Mouse (Mus musculus) hindbrain, embryonic 14.5 days (tissue): Measurements from ENCODE around the gene Rsph9. TPM values are rescaled to one million over a fixed set of nuclear protein-coding genes. Genes with fewer than 3 reads are reported as not detected.

Experiments
- ATAC-seq: fragments of 200-750 bp; cut with Nextera tagmentation; 2 replicates; pipeline ENCODE4 v1.8.0; 2017; ENCODE audit warnings: moderate number of reproducible peaks, mild to moderate bottlenecking, moderate TSS enrichment, moderate library complexity; ENCODE audit not compliant: low FRiP score
- DNase-seq: peaks from one replicate; pipeline ENCODE4 v3.0.0-alpha.2; 2015; ENCODE audit warnings: low spot score
- H3K27ac ChIP-seq: fragments of 300-500 bp; sonication (generic); 2 replicates; pipeline ENCODE4 v1.5.1; 2014; ENCODE audit warnings: mild to moderate bottlenecking, moderate library complexity
- H3K27me3 ChIP-seq: fragments of 300-500 bp; sonication (generic); 2 replicates; pipeline ENCODE4 v1.6.1; 2014; ENCODE audit warnings: mild to moderate bottlenecking, low read length, mixed read lengths; ENCODE audit not compliant: control insufficient read depth, insufficient read depth
- H3K36me3 ChIP-seq: fragments of 300-500 bp; sonication (generic); replicated peaks from 2 replicates; pipeline ENCODE4 v1.6.1; 2014; ENCODE audit not compliant: control insufficient read depth, insufficient read depth
- H3K4me1 ChIP-seq: fragments of 300-500 bp; sonication (generic); replicated peaks from 2 replicates; pipeline ENCODE4 v1.6.1; 2014; ENCODE audit warnings: antibody characterized with exemption, low read length, mixed read lengths; ENCODE audit not compliant: control insufficient read depth, insufficient read depth
- H3K4me2 ChIP-seq: fragments of 300-500 bp; sonication (generic); replicated peaks from 2 replicates; pipeline ENCODE4 v1.6.1; 2014; ENCODE audit warnings: mild to moderate bottlenecking, moderate library complexity
- H3K4me3 ChIP-seq: fragments of 300-500 bp; sonication (generic); replicated peaks from 2 replicates; pipeline ENCODE4 v1.5.1; 2014; ENCODE audit warnings: mild to moderate bottlenecking, low read length
- H3K9ac ChIP-seq: fragments of 300-500 bp; sonication (generic); 2 replicates; pipeline ENCODE4 v1.6.1; 2014
- H3K9me3 ChIP-seq: fragments of 300-500 bp; sonication (generic); 2 replicates; pipeline ENCODE4 v1.6.1; 2016; ENCODE audit warnings: low read length; ENCODE audit not compliant: control insufficient read depth
- WGBS: fragments of 180-500 bp; shearing (Covaris S2); extraction: QIAGEN DNeasy Blood & Tissue Kit; methylation state at CpG from one replicate; pipeline ENCODE4 v1.1.7; 2014; 5-methylcytosine and 5-hydroxymethylcytosine counted together
- polyA plus RNA-seq: library from polyadenylated mRNA; unstranded; fragments of >200 nt; fragmentation: Nextera tagmentation; extraction: Ambion mirVana; gene quantifications from 2 replicates; pipeline ENCODE4 v1.2.1, GENCODE M21; 2014

The Rsph9 gene
- polyA plus RNA-seq, 1 experiment from 2014 or later, result 50.3 TPM

GRCm38 (mm10) chr17:46129741-46130498 lies 14.1 kb downstream of the Rsph9 start:
- DNase-seq (no peak), ATAC-seq (no peak)
- H3K27me3 ChIP-seq, result no peaks in the 10 kb centered on the region
- no peak overlapping the region for H3K4me2 ChIP-seq
- 84% methylated on average over 13 of the region's 13 CpGs for WGBS
- no peaks in the 10 kb centered on the region for H3K4me1 ChIP-seq
- no peak overlapping the region for H3K9ac ChIP-seq
- H3K9me3 ChIP-seq, result no peaks in the 10 kb centered on the region
- H3K4me3 ChIP-seq, result no peak overlapping the region
- no peak overlapping the region for H3K27ac ChIP-seq
- H3K36me3 ChIP-seq, result peaks cover 54% of the 10 kb centered on the region

GRCm38 (mm10) chr17:46127814-46128493 lies 16.1 kb downstream of the Rsph9 start:
- DNase-seq (no peak), ATAC-seq (no peak)
- H3K27me3 ChIP-seq, result no peaks in the 10 kb centered on the region
- 81% methylated on average over 6 of the region's 6 CpGs for WGBS
- no peak overlapping the region for H3K9ac ChIP-seq
- no peaks in the 10 kb centered on the region for H3K9me3 ChIP-seq
- H3K4me1 ChIP-seq, result no peaks in the 10 kb centered on the region
- H3K27ac ChIP-seq, result no peak overlapping the region
- H3K4me2 ChIP-seq, result no peak overlapping the region
- peaks cover 74% of the 10 kb centered on the region for H3K36me3 ChIP-seq
- no peak overlapping the region for H3K4me3 ChIP-seq

GRCm38 (mm10) chr17:46126608-46127007 lies 17.4 kb downstream of the Rsph9 start:
- no peak overlapping the region for H3K27ac ChIP-seq
- no peaks in the 10 kb centered on the region for H3K9me3 ChIP-seq
- H3K4me2 ChIP-seq, result no peak overlapping the region
- peaks cover 87% of the 10 kb centered on the region for H3K36me3 ChIP-seq
- DNase-seq (no peak), ATAC-seq (no peak)
- H3K9ac ChIP-seq, result no peak overlapping the region
- 90% methylated on average over 6 of the region's 6 CpGs for WGBS
- no peak overlapping the region for H3K4me3 ChIP-seq
- no peaks in the 10 kb centered on the region for H3K4me1 ChIP-seq
- no peaks in the 10 kb centered on the region for H3K27me3 ChIP-seq

GRCm38 (mm10) chr17:46123953-46124700 lies 19.9 kb downstream of the Rsph9 start:
- H3K4me3 ChIP-seq, result no peak overlapping the region
- no peak overlapping the region for H3K4me2 ChIP-seq
- DNase-seq, result no peak
- H3K27ac ChIP-seq, result no peak overlapping the region
- H3K9ac ChIP-seq, result no peak overlapping the region
- no peaks in the 10 kb centered on the region for H3K4me1 ChIP-seq
- H3K27me3 ChIP-seq, result no peaks in the 10 kb centered on the region
- 93% methylated on average over 12 of the region's 12 CpGs for WGBS
- peaks cover 86% of the 10 kb centered on the region for H3K36me3 ChIP-seq
- no peak for ATAC-seq
- no peaks in the 10 kb centered on the region for H3K9me3 ChIP-seq

- no peak for ATAC-seq
- H3K36me3 ChIP-seq, result peaks cover 85% of the 10 kb centered on the region
Observed at GRCm38 (mm10) chr17:46123285-46123684, 20.7 kb downstream of the Rsph9 start.

GRCm38 (mm10) chr17:46122791-46123190 lies 21.2 kb downstream of the Rsph9 start:
- Histone ChIP-seq H3K9ac (no peak overlapping the region), H3K4me3 (no peak overlapping the region), H3K27me3 (no peaks in the 10 kb centered on the region), H3K9me3 (no peaks in the 10 kb centered on the region), H3K4me1 (no peaks in the 10 kb centered on the region), H3K4me2 (no peak overlapping the region), H3K36me3 (peaks cover 85% of the 10 kb centered on the region), H3K27ac (no peak overlapping the region)
- ATAC-seq, result no peak
- DNase-seq, result no peak
- 96% methylated on average over 4 of the region's 4 CpGs for WGBS

More at GRCm38 (mm10) chr17:46123285-46123684, 20.7 kb downstream of the Rsph9 start:
- Histone ChIP-seq H3K4me2 (no peak overlapping the region), H3K9ac (no peak overlapping the region), H3K9me3 (no peaks in the 10 kb centered on the region), H3K4me1 (no peaks in the 10 kb centered on the region), H3K4me3 (no peak overlapping the region), H3K27me3 (no peaks in the 10 kb centered on the region), H3K27ac (no peak overlapping the region)
- WGBS, result 98% methylated on average over 4 of the region's 4 CpGs
- DNase-seq, result no peak

GRCm38 (mm10) chr17:46119641-46120040 lies 24.4 kb downstream of the Rsph9 start:
- Histone ChIP-seq H3K4me1 (no peaks in the 10 kb centered on the region), H3K36me3 (peaks cover 58% of the 10 kb centered on the region), H3K4me3 (no peak overlapping the region), H3K4me2 (no peak overlapping the region), H3K9me3 (no peaks in the 10 kb centered on the region), H3K9ac (no peak overlapping the region), H3K27me3 (no peaks in the 10 kb centered on the region), H3K27ac (no peak overlapping the region)
- ATAC-seq (no peak), DNase-seq (no peak)
- WGBS, result 92% methylated on average over 10 of the region's 10 CpGs

GRCm38 (mm10) chr17:46118423-46118850 lies 25.6 kb downstream of the Rsph9 start:
- Histone ChIP-seq H3K9me3 (no peaks in the 10 kb centered on the region), H3K27me3 (no peaks in the 10 kb centered on the region), H3K4me1 (no peaks in the 10 kb centered on the region), H3K9ac (no peak overlapping the region), H3K36me3 (peaks cover 46% of the 10 kb centered on the region), H3K4me3 (no peak overlapping the region), H3K27ac (no peak overlapping the region), H3K4me2 (no peak overlapping the region)
- no peak for ATAC-seq
- WGBS, result 55% methylated on average over 4 of the region's 4 CpGs
- no peak for DNase-seq
